Mouse (Mus musculus) mesoderm, embryonic 11.5 days (tissue): ENCODE data around the gene Olfr1216.
"Not testable (repeated sequence)": the region's sequence is repeated elsewhere in the genome, so short reads cannot be mapped to it uniquely, and the experiment has no call there.

Experiments
- DNase-seq: peaks from one replicate; pipeline ENCODE4 v3.0.0-alpha.2; 2012; ENCODE audit warnings: low read depth, low spot score

Olfr1216 gene

DNA sequence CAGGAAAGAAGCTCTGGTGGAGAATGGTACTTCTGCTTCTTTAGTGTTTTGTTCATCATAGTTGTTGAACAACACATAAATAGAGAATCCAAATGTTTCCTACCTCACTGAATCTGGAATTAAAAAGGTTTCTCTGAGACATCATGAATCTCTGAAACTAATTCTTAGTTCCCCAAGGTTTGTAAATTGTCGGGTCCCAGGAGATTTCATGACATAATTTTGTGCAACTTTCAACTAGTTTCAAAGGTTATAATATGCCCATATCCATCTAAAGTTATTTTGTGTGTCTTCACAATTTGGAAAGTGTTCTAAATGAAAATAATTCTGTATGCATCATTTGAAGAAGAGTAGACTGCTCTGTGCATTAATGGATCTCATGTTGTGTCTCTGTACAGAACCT lies at the start of gene Olfr1216:
Gene Olfr1216, minus strand, starts transcription at position 101 of the 400 bp plus-strand sequence.
- DNase-seq, result no peak

DNA sequence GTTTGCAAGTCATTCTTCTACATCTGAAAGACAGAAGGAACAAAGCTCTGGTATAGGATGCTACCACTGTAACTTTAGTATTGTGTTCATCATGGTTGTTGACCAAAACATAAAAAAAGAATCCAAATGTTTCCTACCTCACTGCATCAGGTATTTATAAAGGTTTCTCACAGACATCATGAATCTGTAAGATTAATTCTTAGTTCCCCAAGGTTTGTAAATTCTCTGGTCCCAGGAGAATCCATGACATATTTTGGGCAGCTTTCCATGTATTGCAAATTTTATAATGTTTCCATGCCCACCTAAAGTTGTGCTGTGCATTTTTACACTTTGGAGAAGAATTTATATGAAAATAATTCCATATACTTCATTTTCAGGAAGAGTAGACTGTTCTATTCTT lies 42.9 kb upstream of the Olfr1216 start, which contains the start of gene Olfr1218:
Gene Olfr1218, minus strand, starts transcription at position 101 of the 400 bp plus-strand sequence.
- no peak for DNase-seq

DNA sequence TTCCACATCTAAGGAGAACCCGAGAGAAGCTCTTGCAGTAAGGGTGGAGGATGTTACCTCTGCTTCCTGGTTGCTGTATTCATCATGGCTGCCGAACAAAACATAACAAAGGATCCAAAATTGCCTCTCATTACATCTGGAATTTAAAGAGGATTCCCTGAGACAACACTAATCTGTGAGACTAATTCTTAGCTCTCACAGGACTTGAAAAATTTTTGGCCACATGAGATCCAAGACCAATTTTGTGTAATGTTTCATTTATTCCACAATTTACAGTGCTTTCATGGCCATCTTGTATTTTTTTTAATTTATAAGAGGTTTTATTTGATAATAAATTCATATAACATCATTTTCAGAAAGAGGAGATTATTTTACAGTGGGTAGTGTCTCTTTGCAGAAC lies 13.8 kb upstream of the Olfr1216 start, which contains the start of gene Olfr1217:
Gene Olfr1217, minus strand, starts transcription at position 101 of the 400 bp plus-strand sequence.
- DNase-seq, result no peak

DNA sequence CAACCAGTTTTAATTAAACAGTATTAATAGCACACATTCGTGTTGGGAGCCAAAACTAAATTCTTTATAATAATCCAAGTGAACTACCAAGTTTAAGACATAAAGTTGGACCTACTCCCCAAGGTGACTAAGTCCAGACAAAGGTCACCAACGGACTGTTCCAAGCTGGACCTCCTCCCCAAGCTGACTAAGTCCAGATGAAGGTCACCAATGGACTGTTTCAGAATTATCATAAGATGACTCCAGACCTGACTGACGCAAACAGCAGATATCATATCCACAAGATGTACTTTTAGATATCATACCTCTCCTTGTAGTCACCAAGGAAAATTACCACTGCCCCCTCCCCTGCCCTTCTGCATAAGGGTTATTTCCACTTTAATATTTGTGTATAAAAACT lies 3.3 kb upstream of the Olfr1216 start:
- DNase-seq, result not testable (repeated sequence)

DNA sequence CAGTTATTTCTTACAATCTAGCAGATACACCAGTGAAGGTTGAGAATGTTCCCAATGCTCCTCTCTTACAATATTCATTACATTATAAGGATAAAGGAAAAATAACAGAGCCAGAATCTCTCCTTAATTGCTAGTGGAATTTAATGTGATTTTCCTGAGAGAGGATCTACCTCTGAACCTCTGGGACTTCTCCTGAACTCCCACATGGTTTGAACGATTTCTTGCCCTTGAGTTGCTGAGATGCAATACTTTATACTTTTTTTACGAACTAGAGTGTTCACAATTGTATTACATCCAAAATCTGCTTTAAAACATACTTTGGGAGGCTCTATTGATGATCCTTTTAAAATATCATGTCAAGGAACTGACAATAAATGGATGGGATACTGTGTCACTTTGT lies 11.3 kb downstream of the Olfr1216 start, which contains the start of gene Olfr1215:
Gene Olfr1215, minus strand, starts transcription at position 101 of the 400 bp plus-strand sequence.
- no peak for DNase-seq

DNA sequence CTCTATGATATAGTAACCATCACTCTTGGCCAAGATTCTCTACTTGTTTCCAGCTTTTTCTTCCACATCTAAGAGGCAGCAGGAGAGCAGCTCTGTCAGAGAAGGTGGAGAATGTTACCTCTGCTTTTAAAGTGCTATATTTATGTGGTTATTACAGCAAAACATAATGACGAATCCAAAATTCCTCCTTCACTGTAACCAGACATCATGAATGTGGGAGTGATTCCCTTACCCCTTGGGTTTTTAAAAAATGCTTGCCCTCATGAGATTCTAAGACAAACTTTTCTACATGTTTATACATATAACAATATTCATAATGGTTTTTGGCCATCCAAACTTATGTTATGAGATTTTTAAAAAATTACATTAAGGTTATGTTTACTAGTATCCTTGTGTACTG lies 25.6 kb downstream of the Olfr1216 start, which contains the start of gene Olfr1214:
Gene Olfr1214, minus strand, starts transcription at position 101 of the 400 bp plus-strand sequence.
- no peak for DNase-seq

DNA sequence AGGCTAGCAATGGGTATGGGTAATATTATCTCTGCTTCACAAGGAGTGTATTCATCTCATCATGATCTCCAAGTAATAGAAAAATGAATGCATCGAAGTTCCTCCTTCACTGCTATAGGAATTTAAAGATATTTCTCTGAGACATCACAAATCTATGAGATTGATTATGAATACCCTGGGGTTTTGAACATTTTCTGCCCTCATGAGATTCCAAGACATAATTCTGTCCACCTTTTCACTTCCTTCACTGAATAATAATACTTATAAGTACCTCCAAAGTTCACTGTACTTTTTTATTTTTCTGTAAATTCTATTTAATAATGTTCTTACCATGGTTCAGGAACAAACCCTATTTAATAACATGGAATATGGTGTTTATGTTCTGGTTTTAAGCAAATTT lies 38.0 kb downstream of the Olfr1216 start, which contains the start of gene Gm13762:
Gene Gm13762, minus strand, starts transcription at position 101 of the 400 bp plus-strand sequence.
- DNase-seq, result no peak
